Mouse (Mus musculus): ENCODE data around the gene Mad2l1bp.

The Mad2l1bp gene

GRCm38 (mm10) chr17:46108286-46108685 is 45.1 kb downstream of the Mad2l1bp start:
- DNase-seq (ENCODE audit: low spot score) = no peak

- peak; percentile 75 for DNase-seq (ENCODE audit: low spot score)
Measured at GRCm38 (mm10) chr17:46104487-46104886, 48.9 kb downstream of the Mad2l1bp start.

DNA sequence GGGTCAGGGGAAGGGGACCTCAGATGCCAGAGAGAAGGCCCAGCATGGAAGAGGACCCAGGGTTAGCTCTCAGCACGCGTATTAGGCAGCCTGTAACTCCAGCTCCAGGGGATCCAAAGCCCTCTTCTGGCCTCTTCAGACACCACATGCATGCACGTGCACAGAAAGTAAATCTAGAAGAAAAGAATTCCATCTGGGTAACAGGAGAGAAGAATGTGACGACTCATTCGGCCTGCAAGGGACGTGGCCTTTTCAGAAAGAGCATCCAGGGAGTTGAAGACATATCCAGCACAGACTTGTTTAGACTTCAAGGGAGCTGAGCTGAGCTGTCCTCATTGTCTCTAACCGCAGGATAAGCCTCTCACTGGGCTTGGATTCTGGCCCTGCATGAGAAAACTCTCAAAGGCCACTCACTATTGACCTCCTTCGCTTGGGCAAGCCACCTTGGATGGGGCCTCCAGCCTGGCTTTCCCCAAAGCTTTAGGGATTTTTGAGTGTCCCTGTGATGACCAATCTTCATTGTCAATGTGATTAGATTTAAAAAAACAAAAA is 50.7 kb downstream of the Mad2l1bp start:
- peak; percentile 14 for DNase-seq (ENCODE audit: low spot score)

DNA sequence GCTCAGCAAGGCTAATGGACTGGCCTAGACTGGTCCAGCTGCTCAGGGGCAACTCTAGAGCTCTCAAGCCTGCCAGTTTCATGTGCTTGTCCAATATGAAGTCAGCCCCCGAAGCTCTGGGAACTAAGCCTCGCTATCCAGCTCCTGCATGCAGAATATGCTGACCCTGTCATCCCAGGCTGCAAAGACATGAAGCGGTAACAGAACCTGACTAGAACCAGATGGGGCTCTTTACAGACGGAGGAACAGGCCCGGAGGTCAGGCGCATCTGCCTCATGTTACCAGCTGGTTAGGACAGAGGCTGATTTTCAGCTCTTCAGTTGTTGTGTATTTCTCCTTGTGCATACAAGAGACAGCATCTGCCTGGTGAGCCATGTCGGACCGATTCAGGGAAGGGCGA is 51.4 kb downstream of the Mad2l1bp start:
- peak; percentile 39 for DNase-seq (ENCODE audit: low spot score)

DNA sequence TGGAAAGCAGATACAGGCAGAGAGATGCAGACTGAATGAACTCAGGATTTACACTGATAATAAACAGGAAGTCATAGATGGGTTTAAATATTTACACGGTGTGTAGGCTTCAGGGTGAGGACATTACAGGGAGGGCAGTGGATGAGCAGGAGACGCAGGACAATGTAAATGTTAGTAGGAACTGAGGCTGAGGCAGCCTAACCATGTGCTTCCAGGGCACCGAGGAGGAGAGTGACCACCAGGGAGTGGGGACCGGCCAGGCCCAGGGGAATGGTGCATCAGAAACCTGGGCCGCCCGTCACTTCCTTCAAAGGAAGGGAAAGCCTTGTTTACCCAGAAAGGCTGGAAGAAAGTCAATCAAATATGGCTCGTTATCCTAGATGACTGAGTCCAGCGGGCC is 54.8 kb downstream of the Mad2l1bp start:
- DNase-seq (ENCODE audit: low spot score) = no peak
